Mouse (Mus musculus) midbrain, postnatal 0 days (tissue): ENCODE data around the gene Gamt. TPM values are rescaled to one million over a fixed set of nuclear protein-coding genes. Genes with fewer than 3 reads are reported as not detected.

Experiments used
- ATAC-seq: fragments of 200-750 bp; cut with Nextera tagmentation; 2 replicates; pipeline ENCODE4 v1.8.0; 2017; ENCODE audit warnings: moderate number of reproducible peaks, mild to moderate bottlenecking, moderate TSS enrichment, moderate library complexity; ENCODE audit not compliant: low FRiP score
- DNase-seq: peaks from one replicate; pipeline ENCODE4 v3.0.0-alpha.2; 2015; ENCODE audit warnings: low spot score
- H3K27ac ChIP-seq: fragments of 300-500 bp; sonication (generic); 2 replicates; pipeline ENCODE4 v1.5.1; 2014; ENCODE audit warnings: low read depth, mild to moderate bottlenecking, low read length, mixed read lengths
- H3K27me3 ChIP-seq: fragments of 300-500 bp; sonication (generic); 2 replicates; pipeline ENCODE4 v1.6.1; 2014; ENCODE audit warnings: low read length, control low read depth, mixed read lengths; ENCODE audit not compliant: insufficient read depth
- H3K36me3 ChIP-seq: fragments of 300-500 bp; sonication (generic); 2 replicates; pipeline ENCODE4 v1.6.1; 2014; ENCODE audit warnings: low read length, control low read depth, mixed read lengths; ENCODE audit not compliant: insufficient read depth
- H3K4me1 ChIP-seq: fragments of 300-500 bp; sonication (generic); 2 replicates; pipeline ENCODE4 v1.6.1; 2014; ENCODE audit warnings: mild to moderate bottlenecking, control low read depth, antibody characterized with exemption, low read length, mixed read lengths; ENCODE audit not compliant: insufficient read depth
- H3K4me2 ChIP-seq: fragments of 300-500 bp; sonication (generic); 2 replicates; pipeline ENCODE4 v1.6.1; 2014; ENCODE audit warnings: low read depth, mild to moderate bottlenecking, low read length, mixed read lengths; ENCODE audit not compliant: poor library complexity, severe bottlenecking
- H3K4me3 ChIP-seq: fragments of 300-500 bp; sonication (generic); 2 replicates; pipeline ENCODE4 v1.5.1; 2014; ENCODE audit warnings: low read depth, mild to moderate bottlenecking, low read length, moderate library complexity
- H3K9ac ChIP-seq: fragments of 300-500 bp; sonication (generic); replicated peaks from 2 replicates; pipeline ENCODE4 v1.6.1; 2014; ENCODE audit warnings: mild to moderate bottlenecking, low read length, moderate library complexity, mixed read lengths; ENCODE audit not compliant: poor library complexity, severe bottlenecking
- H3K9me3 ChIP-seq: fragments of 300-500 bp; sonication (generic); 2 replicates; pipeline ENCODE4 v1.6.1; 2016; ENCODE audit warnings: low read length, control low read depth
- CTCF ChIP-seq: IDR thresholded peaks from 2 replicates; pipeline ENCODE4 v1.5.1; 2016; ENCODE audit warnings: antibody characterized with exemption, mild to moderate bottlenecking
- WGBS: fragments of 180-500 bp; shearing (Covaris S2); extraction: QIAGEN DNeasy Blood & Tissue Kit; methylation state at CpG from one replicate; pipeline ENCODE4 v1.1.7; 2014; 5-methylcytosine and 5-hydroxymethylcytosine counted together
- polyA plus RNA-seq: library from polyadenylated mRNA; unstranded; fragments of >200 nt; fragmentation: Nextera tagmentation; extraction: Ambion mirVana; gene quantifications from 2 replicates; pipeline ENCODE4 v1.2.1, GENCODE M21; 2015
- total RNA-seq: library from RNA; depleted of rRNA; stranded (reverse); fragments of >200 nt; gene quantifications from 2 replicates; pipeline ENCODE4 v1.2.3, GENCODE M21; 2014; rRNA removed

Gene Gamt
- total RNA-seq = 12.5 and 14.3 TPM in 2 replicates
- 16.8 and 19.6 TPM in 2 replicates for polyA plus RNA-seq

GRCm38 (mm10) chr10:80260642-80261584, at the start of gene Gamt, which contains the start of gene Dazap1:
Gamt (minus strand) TSS chr10:80261012.
Dazap1 (plus strand) TSS chr10:80261486.
- Histone ChIP-seq H3K4me3 (peak within 1 kb of the TSS; percentile 41), H3K4me1 (peaks cover 11% of the 10 kb centered on the region; the same call in 1 of the 2 replicates), H3K27me3 (no peaks in the 10 kb centered on the region), H3K36me3 (peaks cover 13% of the 10 kb centered on the region), H3K27ac (peak within 1 kb of the TSS; percentile 69), H3K9ac (peak within 1 kb of the TSS; percentile 48), H3K4me2 (peak within 1 kb of the TSS; percentile 67), H3K9me3 (no peaks in the 10 kb centered on the region)
- ATAC-seq = peak; percentile 73
- peak; percentile 94 for DNase-seq
- no peak; the same call in 1 of the 2 replicates for TF ChIP-seq CTCF
- WGBS = under 1% methylated on average over 49 of the region's 49 CpGs

GRCm38 (mm10) chr10:80304862-80305261, 44.0 kb upstream of the Gamt start:
- peak overlapping the region; percentile 44; the same call in 1 of the 2 replicates for H3K9ac ChIP-seq
- no peak for DNase-seq
- WGBS = 36% methylated on average over 25 of the region's 25 CpGs

GRCm38 (mm10) chr10:80304458-80304857, 43.6 kb upstream of the Gamt start:
- H3K27ac ChIP-seq = no peak overlapping the region; the same call in 1 of the 2 replicates
- H3K9me3 ChIP-seq = no peaks in the 10 kb centered on the region
- no peak overlapping the region for H3K4me3 ChIP-seq
- ATAC-seq (no peak), DNase-seq (no peak)
- H3K4me1 ChIP-seq = peaks cover 24% of the 10 kb centered on the region
- 47% methylated on average over 12 of the region's 12 CpGs for WGBS
- H3K4me2 ChIP-seq = no peak overlapping the region
- peak overlapping the region; percentile 44; the same call in 1 of the 2 replicates for H3K9ac ChIP-seq
- H3K36me3 ChIP-seq = peaks cover 57% of the 10 kb centered on the region
- TF ChIP-seq CTCF = no peak
- no peaks in the 10 kb centered on the region for H3K27me3 ChIP-seq

More at GRCm38 (mm10) chr10:80304862-80305261, 44.0 kb upstream of the Gamt start:
- TF ChIP-seq CTCF = no peak
- H3K4me3 ChIP-seq = no peak overlapping the region
- no peaks in the 10 kb centered on the region for H3K9me3 ChIP-seq
- H3K4me2 ChIP-seq = no peak overlapping the region
- no peak for ATAC-seq
- peaks cover 58% of the 10 kb centered on the region for H3K36me3 ChIP-seq
- no peaks in the 10 kb centered on the region for H3K27me3 ChIP-seq
- no peak overlapping the region; the same call in 1 of the 2 replicates for H3K27ac ChIP-seq
- H3K4me1 ChIP-seq = peaks cover 24% of the 10 kb centered on the region

- Histone ChIP-seq H3K9ac (peak overlapping the region; percentile 91), H3K27me3 (no peaks in the 10 kb centered on the region), H3K4me3 (peak overlapping the region; percentile 58), H3K9me3 (no peaks in the 10 kb centered on the region), H3K4me2 (peak overlapping the region; percentile 91), H3K36me3 (peaks cover 38% of the 10 kb centered on the region), H3K4me1 (peaks cover 27% of the 10 kb centered on the region), H3K27ac (peak overlapping the region; percentile 100)
- WGBS = 11% methylated on average over 9 of the region's 9 CpGs
- DNase-seq (peak; percentile 93), ATAC-seq (peak; percentile 12)
- no peak; the same call in 1 of the 2 replicates for TF ChIP-seq CTCF
Observed at GRCm38 (mm10) chr10:80302471-80302881, 41.7 kb upstream of the Gamt start.

- TF ChIP-seq CTCF = no peak
- H3K9me3 ChIP-seq = no peaks in the 10 kb centered on the region
- peaks cover 32% of the 10 kb centered on the region for H3K4me1 ChIP-seq
- 46% methylated on average over 5 of the region's 5 CpGs for WGBS
- H3K9ac ChIP-seq = peak overlapping the region; percentile 91
- ATAC-seq (no peak), DNase-seq (no peak)
- peak overlapping the region; percentile 58 for H3K4me3 ChIP-seq
- H3K36me3 ChIP-seq = peaks cover 34% of the 10 kb centered on the region
- H3K27ac ChIP-seq = peak overlapping the region; percentile 100
- peak overlapping the region; percentile 91 for H3K4me2 ChIP-seq
- no peaks in the 10 kb centered on the region for H3K27me3 ChIP-seq
Observed at GRCm38 (mm10) chr10:80302082-80302355, 41.2 kb upstream of the Gamt start.
